Mouse (Mus musculus) lung, embryonic 14.5 days (tissue): ENCODE data around the gene Rhbdd3. TPM values are rescaled to one million over a fixed set of nuclear protein-coding genes. Genes with fewer than 3 reads are reported as not detected.
A peak's percentile ranks its signal among the peaks of the same experiment; 100 is the strongest.

Experiments
- ATAC-seq: fragments of 200-750 bp; cut with Nextera tagmentation; 2 replicates; pipeline ENCODE4 v1.8.0; 2017; ENCODE audit warnings: mild to moderate bottlenecking, moderate TSS enrichment, moderate library complexity; ENCODE audit not compliant: insufficient read depth
- DNase-seq: peaks from one replicate; pipeline ENCODE4 v3.0.0-alpha.2; 2015
- H3K27ac ChIP-seq: fragments of 300-500 bp; sonication (generic); 2 replicates; pipeline ENCODE4 v1.5.1; 2014; ENCODE audit warnings: low read depth, mild to moderate bottlenecking, moderate library complexity
- H3K27me3 ChIP-seq: fragments of 300-500 bp; sonication (generic); 2 replicates; pipeline ENCODE4 v1.6.1; 2014; ENCODE audit warnings: low read length, control low read depth; ENCODE audit not compliant: insufficient read depth
- H3K36me3 ChIP-seq: fragments of 300-500 bp; sonication (generic); 2 replicates; pipeline ENCODE4 v1.6.1; 2014; ENCODE audit warnings: control low read depth; ENCODE audit not compliant: insufficient read depth
- H3K4me1 ChIP-seq: fragments of 300-500 bp; sonication (generic); 2 replicates; pipeline ENCODE4 v1.6.1; 2014; ENCODE audit warnings: antibody characterized with exemption, control low read depth; ENCODE audit not compliant: insufficient read depth
- H3K4me2 ChIP-seq: fragments of 300-500 bp; sonication (generic); 2 replicates; pipeline ENCODE4 v1.6.1; 2014; ENCODE audit warnings: mild to moderate bottlenecking
- H3K4me3 ChIP-seq: fragments of 300-500 bp; sonication (generic); 2 replicates; pipeline ENCODE4 v1.5.1; 2014; ENCODE audit warnings: low read depth, low read length
- H3K9ac ChIP-seq: fragments of 300-500 bp; sonication (generic); 2 replicates; pipeline ENCODE4 v1.6.1; 2014
- H3K9me3 ChIP-seq: fragments of 300-500 bp; sonication (generic); 2 replicates; pipeline ENCODE4 v1.6.1; 2016; ENCODE audit warnings: low read depth, low read length, control low read depth
- CTCF ChIP-seq: IDR thresholded peaks from 2 replicates; pipeline ENCODE4 v1.5.1; 2016; ENCODE audit warnings: antibody characterized with exemption, low read depth
- WGBS: fragments of 180-500 bp; shearing (Covaris S2); extraction: QIAGEN DNeasy Blood & Tissue Kit; methylation state at CpG from one replicate; pipeline ENCODE4 v1.1.7; 2014; 5-methylcytosine and 5-hydroxymethylcytosine counted together
- polyA plus RNA-seq: library from polyadenylated mRNA; unstranded; fragments of >200 nt; fragmentation: Nextera tagmentation; extraction: Ambion mirVana; gene quantifications from 2 replicates; pipeline ENCODE4 v1.2.1, GENCODE M21; 2014

Gene Rhbdd3
- polyA plus RNA-seq, 1 experiment from 2014 or later = 27.9 TPM

DNA sequence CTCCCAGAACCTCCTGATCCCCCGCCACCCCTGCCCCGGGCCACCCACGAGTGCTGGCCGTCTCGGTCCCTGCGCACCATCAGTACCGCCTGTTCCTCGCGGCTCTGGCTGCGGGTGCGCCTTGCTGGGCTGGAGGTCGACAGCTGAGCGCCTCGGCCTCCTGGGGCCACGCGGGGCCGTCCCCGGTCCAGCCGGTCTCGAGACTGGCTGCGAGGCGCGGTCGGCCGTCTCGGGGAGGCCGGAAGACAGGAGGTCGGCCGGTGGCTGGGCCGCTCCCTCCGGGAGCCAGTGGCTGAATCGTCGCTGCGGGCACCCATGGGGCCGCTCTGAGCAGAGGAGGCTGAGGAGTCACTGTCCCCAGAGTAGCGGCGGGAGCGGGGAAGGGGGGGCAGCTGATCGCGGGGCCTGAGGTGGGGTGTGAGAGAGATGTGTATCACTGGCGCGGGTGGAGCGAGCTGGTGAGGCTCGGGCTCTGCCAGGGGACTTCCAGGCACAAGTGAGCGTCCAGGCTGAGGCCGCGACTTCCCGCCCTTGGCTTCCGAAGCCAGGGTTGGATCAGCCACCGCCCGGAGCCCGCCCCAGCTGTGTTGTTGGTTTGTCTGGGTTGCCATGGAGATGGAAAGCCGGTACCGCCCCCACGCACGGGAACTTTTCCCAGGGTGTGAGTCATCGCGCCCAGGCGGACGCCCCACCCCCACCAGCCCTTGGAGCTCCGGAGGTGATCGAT lies 37.1 kb upstream of the Rhbdd3 start:
- H3K9me3 ChIP-seq = no peaks in the 10 kb centered on the region
- peaks cover 76% of the 10 kb centered on the region for H3K27me3 ChIP-seq
- H3K27ac ChIP-seq = no peak overlapping the region
- peaks cover 13% of the 10 kb centered on the region; the same call in 1 of the 2 replicates for H3K4me1 ChIP-seq
- DNase-seq (peak; percentile 90), ATAC-seq (peak; percentile 37)
- no peak for TF ChIP-seq CTCF
- peak overlapping the region; percentile 35 for H3K9ac ChIP-seq
- H3K4me3 ChIP-seq = peak overlapping the region; percentile 35
- H3K36me3 ChIP-seq = 0 out of 2 replicates have a peak, but pooled peaks cover 8% of the 10 kb centered on the region
- peak overlapping the region; percentile 75 for H3K4me2 ChIP-seq
- WGBS = 3% methylated on average over 62 of the region's 62 CpGs

DNA sequence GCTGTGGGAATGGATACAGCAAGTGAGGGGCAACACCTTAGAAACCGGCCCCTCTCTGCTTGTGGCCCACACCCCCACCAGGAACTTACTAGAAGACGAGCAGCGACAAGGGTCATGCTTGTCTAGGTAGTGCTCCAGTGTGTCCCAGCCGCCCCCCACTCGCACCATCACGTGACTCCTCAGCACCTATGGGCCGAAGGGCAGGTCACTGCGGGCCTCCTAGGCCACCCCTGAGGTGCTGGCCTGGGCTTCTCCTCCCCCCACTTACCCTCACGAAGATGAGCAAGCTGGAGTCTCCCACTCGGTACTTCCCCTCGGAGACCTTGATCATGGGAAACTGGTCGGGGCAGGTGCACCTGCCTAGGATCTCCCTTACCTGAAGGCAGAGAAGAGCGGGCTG lies 36.4 kb upstream of the Rhbdd3 start:
- TF ChIP-seq CTCF = no peak
- Histone ChIP-seq H3K27me3 (peaks cover 69% of the 10 kb centered on the region), H3K36me3 (0 out of 2 replicates have a peak, but pooled peaks cover 8% of the 10 kb centered on the region), H3K4me3 (peak overlapping the region; percentile 35), H3K4me1 (peaks cover 13% of the 10 kb centered on the region; the same call in 1 of the 2 replicates), H3K27ac (no peak overlapping the region), H3K9ac (peak overlapping the region; percentile 35; the same call in 1 of the 2 replicates), H3K4me2 (peak overlapping the region; percentile 75), H3K9me3 (no peaks in the 10 kb centered on the region)
- 20% methylated on average over 13 of the region's 13 CpGs for WGBS
- ATAC-seq (no peak), DNase-seq (no peak)

GRCm38 (mm10) chr11:5062860-5063505 lies 35.7 kb upstream of the Rhbdd3 start:
- Histone ChIP-seq H3K4me3 (no peak overlapping the region), H3K4me1 (peaks cover 13% of the 10 kb centered on the region; the same call in 1 of the 2 replicates), H3K9ac (no peak overlapping the region), H3K9me3 (no peaks in the 10 kb centered on the region), H3K36me3 (peaks cover 10% of the 10 kb centered on the region), H3K4me2 (peak overlapping the region; percentile 98; the same call in 1 of the 2 replicates), H3K27me3 (peaks cover 62% of the 10 kb centered on the region), H3K27ac (no peak overlapping the region)
- DNase-seq (no peak), ATAC-seq (no peak)
- 69% methylated on average over 13 of the region's 13 CpGs for WGBS
- no peak for TF ChIP-seq CTCF

GRCm38 (mm10) chr11:5063561-5064281 lies 35.0 kb upstream of the Rhbdd3 start:
- DNase-seq = no peak
- Histone ChIP-seq H3K9me3 (no peaks in the 10 kb centered on the region), H3K4me3 (peak overlapping the region; percentile 69), H3K4me2 (peak overlapping the region; percentile 98), H3K27me3 (peaks cover 56% of the 10 kb centered on the region), H3K4me1 (peaks cover 13% of the 10 kb centered on the region; the same call in 1 of the 2 replicates), H3K27ac (no peak overlapping the region), H3K9ac (no peak overlapping the region; the same call in 1 of the 2 replicates), H3K36me3 (peaks cover 17% of the 10 kb centered on the region)
- WGBS = 53% methylated on average over 31 of the region's 31 CpGs
- no peak for ATAC-seq
- TF ChIP-seq CTCF = no peak

DNA sequence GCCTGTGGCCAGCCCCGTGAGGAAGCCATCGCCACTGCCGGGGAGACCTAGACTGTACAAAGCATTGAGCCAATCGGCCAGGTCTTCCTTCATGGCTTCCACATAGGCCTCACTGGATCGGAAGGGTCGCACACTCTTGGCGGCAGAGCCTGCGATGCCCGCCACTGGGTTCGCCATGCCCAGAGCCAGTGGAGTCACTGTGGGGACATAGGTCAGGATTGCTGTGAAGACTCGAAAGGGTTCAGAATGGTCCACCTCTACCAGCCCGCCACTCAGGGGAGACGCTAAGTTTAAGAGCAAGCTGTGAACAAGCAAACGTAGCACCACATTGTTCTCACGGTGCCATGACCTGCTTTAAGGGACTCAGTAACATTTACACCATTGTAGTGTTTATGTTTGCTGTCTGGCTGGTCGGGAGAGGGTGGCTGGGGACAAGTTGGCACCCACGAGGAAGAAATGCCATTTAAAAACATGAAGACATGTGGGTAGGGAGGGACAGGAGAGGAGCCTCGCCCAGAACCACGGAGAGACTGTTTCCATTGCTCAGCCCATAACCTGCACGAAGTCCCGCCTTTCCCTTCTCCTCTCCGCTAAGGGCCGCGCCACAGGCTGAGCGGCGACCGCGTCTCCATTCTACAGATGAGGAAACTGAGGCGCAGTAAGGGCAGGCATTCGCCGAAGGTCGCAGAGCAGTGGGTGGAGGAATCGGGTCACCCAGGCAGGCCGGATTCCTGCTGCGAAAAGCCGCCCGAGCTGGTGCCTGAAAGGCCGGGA lies 34.3 kb upstream of the Rhbdd3 start:
- peak overlapping the region; percentile 98 for H3K4me2 ChIP-seq
- peaks cover 49% of the 10 kb centered on the region for H3K27me3 ChIP-seq
- H3K4me3 ChIP-seq = peak overlapping the region; percentile 69
- peak; percentile 0; the same call in 1 of the 2 replicates for ATAC-seq
- H3K9ac ChIP-seq = peak overlapping the region; percentile 73
- H3K27ac ChIP-seq = no peak overlapping the region
- peak; percentile 35 for DNase-seq
- 10% methylated on average over 38 of the region's 38 CpGs for WGBS
- TF ChIP-seq CTCF = no peak
- peaks cover 13% of the 10 kb centered on the region; the same call in 1 of the 2 replicates for H3K4me1 ChIP-seq
- H3K36me3 ChIP-seq = peaks cover 25% of the 10 kb centered on the region
- H3K9me3 ChIP-seq = no peaks in the 10 kb centered on the region

- Histone ChIP-seq H3K9ac (peak within 1 kb of the TSS; percentile 73), H3K4me1 (peaks cover 13% of the 10 kb centered on the region; the same call in 1 of the 2 replicates), H3K36me3 (peaks cover 31% of the 10 kb centered on the region), H3K27ac (peak within 1 kb of the TSS; percentile 38; the same call in 1 of the 2 replicates), H3K4me2 (peak within 1 kb of the TSS; percentile 98), H3K9me3 (no peaks in the 10 kb centered on the region), H3K27me3 (peaks cover 41% of the 10 kb centered on the region), H3K4me3 (peak within 1 kb of the TSS; percentile 69)
- DNase-seq (peak; percentile 96), ATAC-seq (peak; percentile 84)
- WGBS = under 1% methylated on average over 50 of the region's 50 CpGs
- peak; percentile 70 for TF ChIP-seq CTCF
Measured at GRCm38 (mm10) chr11:5065056-5065821, 33.5 kb upstream of the Rhbdd3 start, which contains the start of gene Gas2l1. TSS of gene Gas2l1 (minus strand) at chr11:5065327.
